Mouse (Mus musculus) forebrain, postnatal 0 days (tissue): Measurements from ENCODE around the gene Hes1. TPM values are rescaled to one million over a fixed set of nuclear protein-coding genes. Genes with fewer than 3 reads are reported as not detected.

ENCODE experiments used
- ATAC-seq: fragments of 200-750 bp; cut with Nextera tagmentation; 2 replicates; pipeline ENCODE4 v1.8.0; 2017; ENCODE audit warnings: mild to moderate bottlenecking, moderate library complexity
- DNase-seq: peaks from one replicate; pipeline ENCODE4 v3.0.0-alpha.2; 2015
- H3K27ac ChIP-seq: fragments of 300-500 bp; sonication (generic); 2 replicates; pipeline ENCODE4 v1.5.1; 2014; ENCODE audit warnings: low read depth, mild to moderate bottlenecking, antibody characterized with exemption, low read length, moderate library complexity, mixed read lengths
- H3K27me3 ChIP-seq: fragments of 300-500 bp; sonication (generic); 2 replicates; pipeline ENCODE4 v1.6.1; 2014; ENCODE audit warnings: mild to moderate bottlenecking, low read length, mixed read lengths; ENCODE audit not compliant: insufficient read depth
- H3K36me3 ChIP-seq: fragments of 300-500 bp; sonication (generic); 2 replicates; pipeline ENCODE4 v1.6.1; 2014; ENCODE audit warnings: mild to moderate bottlenecking, moderate library complexity; ENCODE audit not compliant: insufficient read depth
- H3K4me1 ChIP-seq: fragments of 300-500 bp; sonication (generic); 2 replicates; pipeline ENCODE4 v1.6.1; 2014; ENCODE audit warnings: antibody characterized with exemption; ENCODE audit not compliant: insufficient read depth
- H3K4me2 ChIP-seq: fragments of 300-500 bp; sonication (generic); 2 replicates; pipeline ENCODE4 v1.6.1; 2014; ENCODE audit warnings: low read depth, mild to moderate bottlenecking, moderate library complexity
- H3K4me3 ChIP-seq: fragments of 300-500 bp; sonication (generic); 2 replicates; pipeline ENCODE4 v1.5.1; 2014; ENCODE audit warnings: low read depth, low read length, mixed read lengths
- H3K9ac ChIP-seq: fragments of 300-500 bp; sonication (generic); 2 replicates; pipeline ENCODE4 v1.6.1; 2014; ENCODE audit warnings: mild to moderate bottlenecking
- H3K9me3 ChIP-seq: fragments of 300-500 bp; sonication (generic); 2 replicates; pipeline ENCODE4 v1.6.1; 2016; ENCODE audit warnings: low read length
- CTCF ChIP-seq: sonication (generic); IDR thresholded peaks from 2 replicates; pipeline ENCODE4 v1.5.1; 2016; ENCODE audit warnings: antibody characterized with exemption, control low read depth, low read depth
- WGBS: fragments of 180-500 bp; shearing (Covaris S2); extraction: QIAGEN DNeasy Blood & Tissue Kit; methylation state at CpG from one replicate; pipeline ENCODE4 v1.1.7; 2014; 5-methylcytosine and 5-hydroxymethylcytosine counted together
- polyA plus RNA-seq: library from polyadenylated mRNA; unstranded; fragments of >200 nt; fragmentation: Nextera tagmentation; extraction: Ambion mirVana; gene quantifications from 2 replicates; pipeline ENCODE4 v1.2.1, GENCODE M21; 2015
- total RNA-seq: library from RNA; depleted of rRNA; stranded (reverse); fragments of >200 nt; gene quantifications from 2 replicates; pipeline ENCODE4 v1.2.3, GENCODE M21; 2014

Hes1 gene
- total and polyA plus RNA-seq, 2 experiments from 2014 or later, result 6.9 to 11.2 TPM

- TF ChIP-seq CTCF, result no peak
- Histone ChIP-seq H3K27ac (no peak overlapping the region), H3K4me3 (no peak overlapping the region), H3K36me3 (no peaks in the 10 kb centered on the region), H3K9ac (no peak overlapping the region), H3K9me3 (no peaks in the 10 kb centered on the region), H3K4me2 (no peak overlapping the region), H3K27me3 (peaks cover 17% of the 10 kb centered on the region), H3K4me1 (peaks cover 7% of the 10 kb centered on the region)
- 5% methylated on average over 8 of the region's 8 CpGs for WGBS
- ATAC-seq, result no peak
- no peak for DNase-seq
Observed at GRCm38 (mm10) chr16:30060412-30060811, 3.8 kb upstream of the Hes1 start.

DNA sequence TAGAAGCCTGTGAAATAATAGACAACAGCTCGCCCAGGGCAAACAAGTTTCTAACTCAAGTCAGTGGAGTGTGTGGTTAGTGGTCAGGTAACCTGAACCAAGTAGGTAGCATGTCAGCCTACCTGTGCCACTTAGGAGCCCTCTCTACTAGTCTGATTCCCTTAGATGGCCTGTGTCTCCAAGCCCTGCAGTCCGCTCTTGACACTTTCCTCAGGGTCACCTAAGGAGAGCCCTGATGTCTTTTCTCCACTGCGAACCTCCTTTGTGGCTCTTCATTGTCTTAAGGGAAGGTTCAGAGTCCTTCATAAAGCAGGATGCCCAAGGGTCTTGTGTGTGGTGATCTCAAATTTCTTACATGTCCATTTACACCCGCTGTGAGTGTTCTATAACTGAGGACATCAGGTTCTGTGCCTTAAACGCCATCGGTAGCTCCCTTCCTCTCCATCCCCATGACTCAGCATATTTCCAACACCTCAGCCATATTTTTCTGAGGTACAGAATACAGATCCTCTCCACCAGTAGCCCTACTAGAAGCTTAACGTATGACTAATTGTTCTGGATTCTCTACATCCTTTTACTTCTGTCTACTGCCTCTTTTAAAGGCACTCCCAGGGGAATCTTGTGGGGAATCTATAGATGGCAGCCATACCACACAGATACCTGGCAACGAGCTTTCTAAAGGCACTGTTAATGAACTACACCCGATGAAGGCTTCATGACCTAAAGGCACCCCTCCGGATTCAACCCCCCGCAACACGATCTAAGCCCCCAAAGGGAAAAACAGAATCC, 1.7 kb upstream of the Hes1 start:
- Histone ChIP-seq H3K4me1 (peaks cover 15% of the 10 kb centered on the region), H3K9me3 (no peaks in the 10 kb centered on the region), H3K27ac (no peak overlapping the region), H3K4me3 (0 out of 2 replicates have a peak overlapping the region, but pooled peaks have one; percentile 55), H3K9ac (peak overlapping the region; percentile 58; the same call in 1 of the 2 replicates), H3K4me2 (peak overlapping the region; percentile 100), H3K36me3 (no peaks in the 10 kb centered on the region), H3K27me3 (peaks cover 24% of the 10 kb centered on the region)
- DNase-seq (peak; percentile 39), ATAC-seq (no peak)
- no peak for TF ChIP-seq CTCF
- WGBS, result 22% methylated on average over 12 of the region's 12 CpGs

- H3K4me3 ChIP-seq, result peak overlapping the region; percentile 55
- peaks cover 15% of the 10 kb centered on the region for H3K4me1 ChIP-seq
- H3K9me3 ChIP-seq, result no peaks in the 10 kb centered on the region
- WGBS, result 4% methylated on average over 62 of the region's 82 CpGs
- DNase-seq, result peak; percentile 46
- TF ChIP-seq CTCF, result no peak
- peak overlapping the region; percentile 58 for H3K9ac ChIP-seq
- peaks cover 24% of the 10 kb centered on the region for H3K27me3 ChIP-seq
- peak; percentile 50 for ATAC-seq
- peak overlapping the region; percentile 100 for H3K4me2 ChIP-seq
- no peaks in the 10 kb centered on the region for H3K36me3 ChIP-seq
- H3K27ac ChIP-seq, result peak overlapping the region; percentile 74
Observed at GRCm38 (mm10) chr16:30063121-30063881, 883 bp upstream of the Hes1 start.

GRCm38 (mm10) chr16:30064613-30065012, 429 bp downstream of the Hes1 start:
- peaks cover 15% of the 10 kb centered on the region for H3K4me1 ChIP-seq
- H3K9ac ChIP-seq, result peak overlapping the region; percentile 58
- under 1% methylated on average over 8 of the region's 8 CpGs for WGBS
- no peaks in the 10 kb centered on the region for H3K9me3 ChIP-seq
- ATAC-seq (no peak), DNase-seq (no peak)
- no peak for TF ChIP-seq CTCF
- H3K4me2 ChIP-seq, result peak overlapping the region; percentile 100
- no peaks in the 10 kb centered on the region for H3K36me3 ChIP-seq
- H3K4me3 ChIP-seq, result peak overlapping the region; percentile 55
- H3K27ac ChIP-seq, result peak overlapping the region; percentile 54; the same call in 1 of the 2 replicates
- peaks cover 24% of the 10 kb centered on the region for H3K27me3 ChIP-seq

- peak; percentile 61 for ATAC-seq
- Histone ChIP-seq H3K27me3 (peaks cover 24% of the 10 kb centered on the region; the same call in 1 of the 2 replicates), H3K36me3 (no peaks in the 10 kb centered on the region), H3K4me3 (peak overlapping the region; percentile 55), H3K27ac (no peak overlapping the region; the same call in 1 of the 2 replicates), H3K9ac (no peak overlapping the region), H3K4me1 (peaks cover 15% of the 10 kb centered on the region), H3K4me2 (peak overlapping the region; percentile 100), H3K9me3 (no peaks in the 10 kb centered on the region)
- under 1% methylated on average over 21 of the region's 21 CpGs for whole genome bisulfite sequencing
- DNase-seq, result peak; percentile 88
- peak; percentile 3; the same call in 1 of the 2 replicates for TF ChIP-seq CTCF
Observed at GRCm38 (mm10) chr16:30065077-30065476, 893 bp downstream of the Hes1 start.

- peak; percentile 38 for DNase-seq
- H3K4me2 ChIP-seq, result peak overlapping the region; percentile 79
- TF ChIP-seq CTCF, result no peak
- H3K27ac ChIP-seq, result peak overlapping the region; percentile 41
- H3K9ac ChIP-seq, result peak overlapping the region; percentile 51
- peaks cover 15% of the 10 kb centered on the region for H3K4me1 ChIP-seq
- under 1% methylated on average over 21 of the region's 21 CpGs for WGBS
- peak overlapping the region; percentile 55 for H3K4me3 ChIP-seq
- ATAC-seq, result no peak
- no peaks in the 10 kb centered on the region for H3K9me3 ChIP-seq
- peaks cover 24% of the 10 kb centered on the region; the same call in 1 of the 2 replicates for H3K27me3 ChIP-seq
- H3K36me3 ChIP-seq, result no peaks in the 10 kb centered on the region
Observed at GRCm38 (mm10) chr16:30065537-30066183, 1.5 kb downstream of the Hes1 start.
